Comparison of ENCODE assay signal across 23 mouse cellular contexts in genomic region chr8:95136218-95136617, GRCm38 (mm10). TPM values are rescaled to one million over a fixed set of nuclear protein-coding genes. Genes with fewer than 3 reads are reported as not detected.
DNase-seq lines count a peak whose midpoint lies in the region; ATAC-seq and TF ChIP-seq lines count a peak whose summit lies in the region.
"Had no signal": no experiment of that assay in that cellular context is flagged by ENCODE, and none has a peak within 500 bp of the region (broad histone marks: within the 10 kb centered on the region; RNA-seq: fewer than 3 reads in every experiment).

No protein-coding gene starts in this region.

- no peak overlapping the region for H3K9ac ChIP-seq in kidney, embryonic 16.5 days (replicated peaks; ENCODE audit: low read length)
- H3K9ac ChIP-seq in liver, embryonic 15.5 days: no peak overlapping the region
- no peak overlapping the region for H3K9ac ChIP-seq in hindbrain, embryonic 14.5 days
- H3K9ac ChIP-seq: forebrain, postnatal 0 days; heart, embryonic 12.5 days; heart, embryonic 15.5 days; hindbrain, embryonic 15.5 days had no signal

- WGBS in kidney, adult 2 months: 49% methylated on average over 3 of the region's 3 CpGs
- WGBS in kidney, embryonic 16.5 days: 76% methylated on average over 3 of the region's 3 CpGs
- 48% methylated on average over 3 of the region's 3 CpGs for WGBS in liver, embryonic 15.5 days (ENCODE audit: insufficient replicate concordance)
- 87% methylated on average over 3 of the region's 3 CpGs for WGBS in hindbrain, embryonic 14.5 days

- H3K9me3 ChIP-seq in kidney, embryonic 16.5 days (ENCODE audit: low read length): no peaks in the 10 kb centered on the region
- no peaks in the 10 kb centered on the region for H3K9me3 ChIP-seq in liver, embryonic 15.5 days (replicated peaks)
- H3K9me3 ChIP-seq in hindbrain, embryonic 14.5 days (ENCODE audit: control insufficient read depth, low read length): no peaks in the 10 kb centered on the region
- H3K9me3 ChIP-seq: G1E; heart, embryonic 12.5 days; heart, embryonic 15.5 days; hindbrain, embryonic 15.5 days had no signal

- peak; percentile 52 for DNase-seq in adrenal gland, adult 2 months
- no peak for DNase-seq in adrenal gland, postnatal 25 days
- DNase-seq in kidney, adult 2 months: no peak
- DNase-seq in liver: no peak
- no peak for DNase-seq in hindbrain, embryonic 14.5 days (ENCODE audit: low spot score)
- DNase-seq in cerebellum, adult 11 months: no peak
- DNase-seq: cerebellum, adult 18-20 months; cerebellum, adult 9-10 months; cerebellum, postnatal 14 days; forebrain, postnatal 0 days; gastrocnemius, adult 2 months; gastrocnemius, postnatal 14 days; heart, adult 18-20 months; heart, postnatal 10 days; heart, postnatal 4 days had no signal

- no peak for TF ChIP-seq CTCF in kidney, adult 2 months (conservative IDR thresholded peaks at IDR 0.05; ENCODE audit: insufficient read depth, insufficient read length, low read depth, low read length)

- peaks cover 2% of the 10 kb centered on the region; the same call in 1 of the 2 replicates for H3K36me3 ChIP-seq in kidney, adult 2 months (ENCODE audit: control insufficient read depth, insufficient read depth, low read length)
- peaks cover 19% of the 10 kb centered on the region; the same call in 1 of the 2 replicates for H3K36me3 ChIP-seq in kidney, embryonic 16.5 days (ENCODE audit: insufficient read depth, low read length)
- no peaks in the 10 kb centered on the region for H3K36me3 ChIP-seq in liver, embryonic 15.5 days (replicated peaks)
- peaks cover 30% of the 10 kb centered on the region for H3K36me3 ChIP-seq in hindbrain, embryonic 14.5 days (replicated peaks; ENCODE audit: control insufficient read depth, insufficient read depth)
- H3K36me3 ChIP-seq: G1E had no signal

- TF ChIP-seq POLR2A in kidney, adult 2 months (IDR thresholded peaks at IDR 0.05; ENCODE audit: low read depth, low read length): no peak

- peak overlapping the region; percentile 2; the same call in 1 of the 2 replicates for H3K27ac ChIP-seq in kidney, adult 2 months (ENCODE audit: insufficient read depth, low read depth, low read length)
- no peak overlapping the region for H3K27ac ChIP-seq in kidney, embryonic 16.5 days (ENCODE audit: low read length)
- H3K27ac ChIP-seq in liver, embryonic 15.5 days (replicated peaks): no peak overlapping the region
- no peak overlapping the region for H3K27ac ChIP-seq in hindbrain, embryonic 14.5 days
- H3K27ac ChIP-seq: heart, embryonic 15.5 days; hindbrain, embryonic 15.5 days had no signal

- H3K27me3 ChIP-seq in kidney, adult 2 months (replicated peaks; ENCODE audit: control insufficient read depth, insufficient read depth, low read length): no peaks in the 10 kb centered on the region
- H3K27me3 ChIP-seq in kidney, embryonic 16.5 days (ENCODE audit: insufficient read depth, low read length): no peaks in the 10 kb centered on the region
- peaks cover 51% of the 10 kb centered on the region for H3K27me3 ChIP-seq in liver, embryonic 15.5 days
- H3K27me3 ChIP-seq in hindbrain, embryonic 14.5 days (ENCODE audit: control insufficient read depth, insufficient read depth, low read length): peaks cover 12% of the 10 kb centered on the region; the same call in 1 of the 2 replicates
- H3K27me3 ChIP-seq: heart, embryonic 15.5 days; Patski had no signal

- no peak for ATAC-seq in kidney, embryonic 16.5 days (ENCODE audit: low FRiP score, low TSS enrichment)
- ATAC-seq in liver, embryonic 15.5 days (ENCODE audit: insufficient read depth): no peak
- ATAC-seq in hindbrain, embryonic 14.5 days (ENCODE audit: low FRiP score): no peak
- ATAC-seq: forebrain, embryonic 14.5 days; Patski had no signal

- peaks cover 39% of the 10 kb centered on the region for H3K4me1 ChIP-seq in kidney, adult 2 months (ENCODE audit: control insufficient read depth, insufficient read depth, low read length)
- H3K4me1 ChIP-seq in kidney, embryonic 16.5 days (ENCODE audit: insufficient read depth, low read length): peaks cover 46% of the 10 kb centered on the region
- peaks cover 19% of the 10 kb centered on the region for H3K4me1 ChIP-seq in liver, embryonic 15.5 days (replicated peaks)
- H3K4me1 ChIP-seq in hindbrain, embryonic 14.5 days (replicated peaks; ENCODE audit: control insufficient read depth, insufficient read depth, low read length): peaks cover 28% of the 10 kb centered on the region

- H3K4me3 ChIP-seq in kidney, adult 2 months (ENCODE audit: insufficient read depth, low read depth, low read length): no peak overlapping the region
- no peak overlapping the region for H3K4me3 ChIP-seq in kidney, embryonic 16.5 days (ENCODE audit: low read length)
- H3K4me3 ChIP-seq in liver, embryonic 15.5 days (replicated peaks): no peak overlapping the region
- H3K4me3 ChIP-seq in hindbrain, embryonic 14.5 days (replicated peaks; ENCODE audit: low read length): no peak overlapping the region
- H3K4me3 ChIP-seq: heart, embryonic 12.5 days; heart, embryonic 15.5 days; hindbrain, embryonic 15.5 days had no signal

- no peak overlapping the region for H3K4me2 ChIP-seq in kidney, embryonic 16.5 days (replicated peaks; ENCODE audit: low read depth, low read length)
- peak overlapping the region; percentile 52; the same call in 1 of the 2 replicates for H3K4me2 ChIP-seq in liver, embryonic 15.5 days
- H3K4me2 ChIP-seq in hindbrain, embryonic 14.5 days (replicated peaks): no peak overlapping the region
- H3K4me2 ChIP-seq: heart, embryonic 12.5 days; heart, embryonic 15.5 days; hindbrain, embryonic 15.5 days had no signal

RNA-seq across cellular contexts. Expression of gene Katnb1, which starts 55.2 kb away (rescaled TPM):
- total RNA-seq in adrenal gland, adult 2 months (2021): 10 to 100 TPM; 11.0 to 17.7 TPM
- 18.9 and 19.1 TPM in 2 replicates for polyA plus RNA-seq in adrenal gland, adult 2 months (2012; rRNA removed)
- total RNA-seq in adrenal gland, postnatal 25 days (2021): 13.2 and 14.1 TPM in 2 replicates
- polyA plus RNA-seq in kidney, adult 2 months (2012; rRNA removed): 22.2 and 23.7 TPM in 2 replicates
- polyA plus RNA-seq in kidney, embryonic 16.5 days (2015; fragmentation: Nextera tagmentation; extraction: Ambion mirVana): 29.5 and 33.2 TPM in 2 replicates
- polyA plus RNA-seq in liver, embryonic 15.5 days (2015; fragmentation: Nextera tagmentation; extraction: Ambion mirVana): 9.6 and 12.0 TPM in 2 replicates
- polyA plus RNA-seq in hindbrain, embryonic 14.5 days (2014; fragmentation: Nextera tagmentation; extraction: Ambion mirVana): 36.6 and 39.2 TPM in 2 replicates
